Mouse (Mus musculus) forebrain, embryonic 14.5 days (tissue): ENCODE results near the gene Aloxe3. TPM values are rescaled to one million over a fixed set of nuclear protein-coding genes. Genes with fewer than 3 reads are reported as not detected.

ENCODE experiments used
- ATAC-seq: fragments of 200-750 bp; cut with Nextera tagmentation; 2 replicates; pipeline ENCODE4 v1.8.0; 2017; ENCODE audit warnings: mild to moderate bottlenecking, moderate library complexity
- DNase-seq: peaks from one replicate; pipeline ENCODE4 v3.0.0-alpha.2; 2015; ENCODE audit warnings: low spot score
- H3K27ac ChIP-seq: fragments of 300-500 bp; sonication (generic); 2 replicates; pipeline ENCODE4 v1.5.1; 2014; ENCODE audit warnings: low read depth, mild to moderate bottlenecking, control low read depth, low read length, moderate library complexity
- H3K27me3 ChIP-seq: fragments of 300-500 bp; sonication (generic); replicated peaks from 2 replicates; pipeline ENCODE4 v1.6.1; 2014; ENCODE audit warnings: low read length, control low read depth, mixed read lengths; ENCODE audit not compliant: control insufficient read depth, insufficient read depth
- H3K36me3 ChIP-seq: fragments of 300-500 bp; sonication (generic); 2 replicates; pipeline ENCODE4 v1.6.1; 2014; ENCODE audit warnings: low read length, control low read depth; ENCODE audit not compliant: control insufficient read depth, insufficient read depth
- H3K4me1 ChIP-seq: fragments of 300-500 bp; sonication (generic); 2 replicates; pipeline ENCODE4 v1.6.1; 2014; ENCODE audit warnings: antibody characterized with exemption, low read length, control low read depth; ENCODE audit not compliant: control insufficient read depth, insufficient read depth
- H3K4me2 ChIP-seq: fragments of 300-500 bp; sonication (generic); 2 replicates; pipeline ENCODE4 v1.6.1; 2014; ENCODE audit warnings: mild to moderate bottlenecking, control low read depth, low read length
- H3K4me3 ChIP-seq: fragments of 300-500 bp; sonication (generic); 2 replicates; pipeline ENCODE4 v1.5.1; 2014; ENCODE audit warnings: low read depth, low read length, control low read depth
- H3K9ac ChIP-seq: fragments of 300-500 bp; sonication (generic); 2 replicates; pipeline ENCODE4 v1.6.1; 2014; ENCODE audit warnings: mild to moderate bottlenecking, low read length, control low read depth, moderate library complexity
- H3K9me3 ChIP-seq: fragments of 300-500 bp; sonication (generic); replicated peaks from 2 replicates; pipeline ENCODE4 v1.6.1; 2016; ENCODE audit warnings: low read length, control low read depth, mixed read lengths; ENCODE audit not compliant: control insufficient read depth
- WGBS: fragments of 180-500 bp; shearing (Covaris S2); extraction: QIAGEN DNeasy Blood & Tissue Kit; methylation state at CpG from one replicate; pipeline ENCODE4 v1.1.7; 2014; 5-methylcytosine and 5-hydroxymethylcytosine counted together
- polyA plus RNA-seq: library from polyadenylated mRNA; unstranded; fragments of >200 nt; fragmentation: Nextera tagmentation; extraction: Ambion mirVana; gene quantifications from 2 replicates; pipeline ENCODE4 v1.2.1, GENCODE M21; 2014

Gene Aloxe3
- polyA plus RNA-seq, 1 experiment from 2014 or later, result 0.94 TPM

DNA sequence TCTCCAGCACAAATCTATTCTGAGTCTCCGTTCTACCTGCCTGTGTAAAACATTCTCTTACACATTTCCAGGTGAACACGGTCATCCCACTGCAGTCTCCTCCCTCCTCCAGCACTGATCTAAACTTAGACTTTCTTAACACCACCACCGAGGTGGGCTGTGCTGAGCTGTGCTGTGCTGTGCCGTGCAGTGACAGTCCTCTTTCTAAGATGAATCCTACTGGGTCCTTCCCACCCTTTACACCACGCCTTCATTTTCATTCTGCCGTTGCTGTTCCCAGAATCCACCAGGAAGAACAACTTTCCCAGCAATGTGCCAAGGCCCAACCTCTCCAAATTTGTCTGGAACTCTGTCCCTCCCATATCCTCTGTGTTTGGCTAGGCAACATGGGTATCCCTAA, 39.3 kb upstream of the Aloxe3 start:
- no peaks in the 10 kb centered on the region for H3K27me3 ChIP-seq
- no peak overlapping the region for H3K27ac ChIP-seq
- H3K4me1 ChIP-seq, result peaks cover 17% of the 10 kb centered on the region
- no peak overlapping the region for H3K9ac ChIP-seq
- WGBS, result 79% methylated on average over 6 of the region's 6 CpGs
- H3K4me3 ChIP-seq, result no peak overlapping the region
- DNase-seq (no peak), ATAC-seq (no peak)
- peaks cover 18% of the 10 kb centered on the region for H3K36me3 ChIP-seq
- no peaks in the 10 kb centered on the region for H3K9me3 ChIP-seq
- H3K4me2 ChIP-seq, result no peak overlapping the region

DNA sequence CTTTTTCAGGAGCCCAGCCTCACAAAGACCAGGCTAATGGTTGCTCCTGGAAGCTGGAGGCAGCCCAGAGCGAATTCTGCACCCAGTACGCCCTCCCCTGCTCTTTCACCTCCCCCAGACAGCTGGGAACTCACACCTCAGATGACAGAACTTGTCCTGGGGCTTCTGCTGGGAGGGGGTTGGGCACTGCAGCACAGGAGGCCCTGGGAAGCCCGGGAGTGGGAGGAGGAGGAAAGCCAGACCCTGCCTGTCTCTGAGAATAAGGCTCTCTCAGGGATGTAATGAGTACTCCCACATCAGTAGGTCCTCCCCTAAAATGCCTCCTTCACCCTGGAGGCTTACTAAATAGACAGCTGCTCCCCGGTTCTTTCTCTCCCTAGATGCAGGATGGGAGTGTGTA, 38.6 kb upstream of the Aloxe3 start:
- H3K4me2 ChIP-seq, result no peak overlapping the region
- no peak overlapping the region for H3K27ac ChIP-seq
- ATAC-seq (no peak), DNase-seq (no peak)
- H3K9me3 ChIP-seq, result no peaks in the 10 kb centered on the region
- H3K27me3 ChIP-seq, result no peaks in the 10 kb centered on the region
- H3K4me3 ChIP-seq, result no peak overlapping the region
- peaks cover 25% of the 10 kb centered on the region for H3K36me3 ChIP-seq
- H3K9ac ChIP-seq, result 0 out of 2 replicates have a peak overlapping the region, but pooled peaks have one; percentile 13
- 46% methylated on average over 4 of the region's 4 CpGs for WGBS
- peaks cover 17% of the 10 kb centered on the region for H3K4me1 ChIP-seq

DNA sequence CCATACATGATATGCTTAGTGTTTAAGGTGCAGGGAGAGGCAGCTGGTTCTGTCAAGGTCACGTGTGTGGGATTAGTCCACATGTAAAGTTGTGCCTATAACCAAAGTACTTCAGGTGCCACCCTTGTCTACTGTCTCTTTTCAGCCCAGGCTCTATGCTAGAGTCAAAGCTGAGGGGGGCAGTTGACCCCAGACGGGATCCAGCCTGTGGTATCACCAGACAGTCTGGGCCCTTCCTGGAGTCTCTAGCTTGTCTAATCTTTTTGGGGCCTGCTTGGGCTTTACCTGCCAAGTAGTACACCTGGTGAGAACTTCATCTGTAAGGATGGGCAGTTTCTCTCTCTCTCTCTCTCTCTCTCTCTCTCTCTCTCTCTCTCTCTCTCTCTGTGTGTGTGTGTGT, 38.1 kb upstream of the Aloxe3 start:
- Histone ChIP-seq H3K36me3 (peaks cover 27% of the 10 kb centered on the region), H3K4me2 (peak overlapping the region; percentile 96; the same call in 1 of the 2 replicates), H3K9me3 (no peaks in the 10 kb centered on the region), H3K4me1 (peaks cover 17% of the 10 kb centered on the region), H3K4me3 (peak overlapping the region; percentile 99; the same call in 1 of the 2 replicates), H3K27ac (no peak overlapping the region), H3K9ac (peak overlapping the region; percentile 100; the same call in 1 of the 2 replicates), H3K27me3 (no peaks in the 10 kb centered on the region)
- ATAC-seq (no peak), DNase-seq (no peak)
- WGBS, result 56% methylated on average over 2 of the region's 2 CpGs

DNA sequence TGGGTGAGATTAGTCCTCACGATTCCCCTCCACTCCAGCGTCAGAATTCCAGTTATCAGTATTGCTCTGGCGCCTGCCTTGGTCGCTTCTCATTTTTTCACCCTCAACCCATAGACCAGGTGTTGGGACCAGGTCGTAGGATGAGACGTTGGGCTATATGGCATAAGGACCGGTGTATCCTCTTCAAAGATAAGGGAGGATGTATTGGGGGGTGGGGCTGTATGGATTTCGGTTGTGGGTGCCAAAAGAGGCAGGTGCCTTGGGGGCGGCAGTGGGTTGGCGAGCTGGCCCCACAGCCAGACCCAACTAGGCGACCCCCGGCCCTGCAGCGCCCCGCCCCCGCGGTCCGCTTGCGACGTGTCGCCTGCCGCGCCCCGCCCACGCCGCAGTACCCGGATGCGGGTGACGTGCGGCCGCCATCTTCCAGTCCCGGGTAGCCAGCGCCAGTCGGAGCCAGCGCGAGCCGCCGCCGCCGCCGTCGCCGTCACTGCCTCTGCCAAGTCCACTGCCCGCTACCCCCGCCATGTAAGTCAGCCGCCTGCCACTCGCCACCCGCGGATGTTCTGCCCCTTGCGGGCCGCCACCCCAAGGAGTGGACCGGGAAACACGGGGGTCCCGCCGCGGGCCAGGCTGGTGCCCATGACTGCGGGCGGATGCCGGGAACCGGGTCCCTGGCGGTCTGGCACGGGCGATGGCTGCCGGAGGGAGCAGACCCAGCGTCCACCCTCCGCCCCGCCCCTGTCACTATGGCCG, 37.4 kb upstream of the Aloxe3 start, which contains the start of gene Vamp2:
Vamp2 (plus strand) TSS at position 388 of the 753 bp plus-strand sequence.
- H3K4me2 ChIP-seq, result peak within 1 kb of the TSS; percentile 96
- H3K4me1 ChIP-seq, result peaks cover 17% of the 10 kb centered on the region
- no peaks in the 10 kb centered on the region for H3K27me3 ChIP-seq
- H3K27ac ChIP-seq, result peak within 1 kb of the TSS; percentile 91
- peak within 1 kb of the TSS; percentile 99 for H3K4me3 ChIP-seq
- no peaks in the 10 kb centered on the region for H3K9me3 ChIP-seq
- peak; percentile 94 for DNase-seq
- H3K9ac ChIP-seq, result peak within 1 kb of the TSS; percentile 100
- WGBS, result 1% methylated on average over 54 of the region's 67 CpGs
- ATAC-seq, result peak; percentile 87
- peaks cover 30% of the 10 kb centered on the region for H3K36me3 ChIP-seq

DNA sequence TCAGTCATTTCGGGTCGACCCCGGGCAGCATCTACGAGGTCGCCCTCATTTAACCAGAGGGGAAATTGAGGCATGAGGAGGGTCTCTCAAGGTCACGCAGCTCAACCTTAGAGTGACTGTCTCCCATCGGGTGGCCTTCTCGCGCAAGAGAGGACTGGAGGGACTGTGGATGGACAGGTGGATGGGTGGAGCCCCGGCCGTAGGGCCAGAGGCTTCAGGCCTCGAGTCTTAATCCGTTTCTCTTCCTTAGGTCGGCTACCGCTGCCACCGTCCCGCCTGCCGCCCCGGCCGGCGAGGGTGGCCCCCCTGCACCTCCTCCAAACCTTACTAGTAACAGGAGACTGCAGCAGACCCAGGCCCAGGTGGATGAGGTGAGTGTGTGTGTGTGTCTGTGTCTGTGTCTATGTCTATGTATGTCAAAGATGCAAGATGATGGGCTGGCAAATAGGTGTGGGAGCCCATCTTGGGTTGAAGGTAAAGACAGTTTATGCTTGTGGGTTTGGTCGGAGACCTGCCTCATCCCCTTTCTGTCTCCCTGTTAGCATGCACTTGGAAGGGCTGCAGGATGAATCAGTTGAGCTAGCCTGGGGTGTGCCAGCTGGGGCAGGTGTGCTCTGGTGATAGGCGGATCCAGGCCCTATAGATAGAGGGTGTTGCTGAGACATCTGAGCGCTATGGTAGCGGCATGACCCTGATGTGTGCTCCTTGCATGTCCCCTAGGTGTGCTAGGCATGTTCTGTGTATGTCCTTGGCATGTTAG, 36.7 kb upstream of the Aloxe3 start:
- peak overlapping the region; percentile 96 for H3K4me2 ChIP-seq
- DNase-seq (no peak), ATAC-seq (no peak; the same call in 1 of the 2 replicates)
- peak overlapping the region; percentile 100 for H3K9ac ChIP-seq
- peak overlapping the region; percentile 91 for H3K27ac ChIP-seq
- WGBS, result 11% methylated on average over 25 of the region's 25 CpGs
- no peaks in the 10 kb centered on the region for H3K9me3 ChIP-seq
- H3K36me3 ChIP-seq, result peaks cover 30% of the 10 kb centered on the region
- peaks cover 17% of the 10 kb centered on the region for H3K4me1 ChIP-seq
- H3K4me3 ChIP-seq, result peak overlapping the region; percentile 99
- no peaks in the 10 kb centered on the region for H3K27me3 ChIP-seq

DNA sequence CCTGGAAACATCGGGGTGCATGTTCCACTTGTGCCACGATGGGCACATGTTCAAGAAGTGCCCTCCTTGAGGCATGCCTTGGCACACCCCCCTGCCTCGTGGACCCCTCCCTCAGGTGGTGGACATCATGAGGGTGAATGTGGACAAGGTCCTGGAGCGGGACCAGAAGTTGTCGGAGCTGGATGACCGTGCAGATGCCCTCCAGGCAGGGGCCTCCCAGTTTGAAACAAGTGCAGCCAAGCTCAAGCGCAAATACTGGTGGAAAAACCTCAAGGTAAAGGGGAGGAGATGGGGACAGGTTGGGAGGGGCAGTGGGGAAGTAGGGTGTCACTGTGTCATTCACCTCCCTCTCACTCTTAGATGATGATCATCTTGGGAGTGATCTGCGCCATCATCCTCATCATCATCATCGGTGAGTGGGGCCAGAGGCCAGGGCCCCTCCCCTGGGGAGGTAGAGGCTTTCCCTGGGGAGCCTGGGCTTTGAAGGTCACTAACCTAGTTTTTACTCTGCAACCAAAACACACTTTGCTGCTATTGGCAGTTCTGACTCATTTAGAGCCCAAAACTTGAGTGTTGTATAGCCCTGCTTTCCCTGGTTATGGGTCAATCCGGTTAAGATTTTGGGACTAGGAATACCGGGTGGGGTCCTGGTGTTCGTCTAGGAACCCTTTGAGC, 35.9 kb upstream of the Aloxe3 start:
- H3K4me2 ChIP-seq, result peak overlapping the region; percentile 96

DNA sequence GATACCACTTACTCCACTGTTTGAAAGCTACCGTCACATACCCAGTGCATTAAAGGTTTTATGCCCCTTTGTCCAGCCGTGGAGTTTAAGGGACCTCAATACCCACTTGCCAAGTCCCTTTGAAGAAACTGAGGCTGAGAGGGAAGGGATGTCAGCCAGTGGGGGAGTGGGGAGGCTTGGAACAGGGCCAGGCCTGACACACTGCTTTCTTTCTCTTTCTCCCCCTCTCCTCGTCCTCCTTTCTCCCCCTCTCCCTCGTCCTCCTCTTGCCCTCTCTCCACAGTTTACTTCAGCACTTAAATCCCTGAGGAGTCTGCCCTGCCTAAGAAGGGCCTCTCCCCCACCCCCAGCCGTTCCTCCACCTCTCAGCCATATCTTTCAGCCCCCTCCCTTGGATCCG, 35.3 kb upstream of the Aloxe3 start:
- H3K4me1 ChIP-seq, result peaks cover 23% of the 10 kb centered on the region
- no peaks in the 10 kb centered on the region for H3K9me3 ChIP-seq
- H3K27me3 ChIP-seq, result no peaks in the 10 kb centered on the region
- peak overlapping the region; percentile 96; the same call in 1 of the 2 replicates for H3K4me2 ChIP-seq
- H3K36me3 ChIP-seq, result peaks cover 30% of the 10 kb centered on the region
- H3K4me3 ChIP-seq, result no peak overlapping the region
- no peak for DNase-seq
- H3K27ac ChIP-seq, result no peak overlapping the region
- no peak for ATAC-seq
- WGBS, result 52% methylated on average over 6 of the region's 6 CpGs
- peak overlapping the region; percentile 100; the same call in 1 of the 2 replicates for H3K9ac ChIP-seq

More for the DNA sequence above, 35.9 kb upstream of the Aloxe3 start:
- Histone ChIP-seq H3K9me3 (no peaks in the 10 kb centered on the region), H3K27me3 (no peaks in the 10 kb centered on the region), H3K9ac (peak overlapping the region; percentile 100), H3K4me1 (peaks cover 20% of the 10 kb centered on the region), H3K27ac (no peak overlapping the region), H3K36me3 (peaks cover 30% of the 10 kb centered on the region), H3K4me3 (peak overlapping the region; percentile 99)
- no peak for ATAC-seq
- DNase-seq, result no peak
- WGBS, result 87% methylated on average over 12 of the region's 12 CpGs

DNA sequence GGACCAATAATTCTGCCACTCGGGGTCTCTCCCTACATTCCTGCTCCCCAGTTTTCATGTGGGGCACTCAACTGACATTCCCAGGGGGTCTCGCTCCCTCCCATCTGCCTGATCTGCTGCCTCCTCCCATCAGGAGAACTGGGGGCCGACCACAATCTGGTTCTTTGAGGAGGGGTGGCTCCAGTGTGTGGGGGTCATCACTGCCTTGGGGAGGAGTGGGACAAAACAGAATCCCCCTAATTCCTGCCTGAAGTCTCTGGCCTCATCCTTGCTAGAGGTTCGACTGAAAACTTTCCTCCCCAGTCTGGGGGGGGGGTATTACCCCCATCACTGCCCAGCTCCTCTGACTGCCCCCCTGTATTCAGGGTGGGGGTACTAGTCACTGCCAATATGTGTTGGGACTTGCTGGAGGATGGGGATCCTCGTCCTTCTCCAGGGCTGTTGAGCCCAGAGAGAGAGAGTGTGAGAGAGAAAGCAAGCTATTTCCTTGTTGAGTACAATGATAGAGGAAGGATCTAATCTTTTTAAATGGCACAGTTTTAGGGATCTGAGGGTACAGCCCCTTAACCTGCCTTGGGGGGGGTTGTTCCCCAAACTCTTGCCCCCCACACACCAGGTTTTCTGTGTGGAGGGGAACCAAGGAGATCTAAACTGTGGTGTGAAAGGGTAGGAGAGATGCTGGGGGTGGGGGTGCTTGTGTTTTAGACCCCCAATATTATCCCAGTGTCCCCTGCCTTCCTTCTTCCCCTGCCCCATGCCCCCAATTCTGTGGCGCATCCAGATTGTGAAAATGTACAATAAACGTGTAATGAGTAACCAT, 33.9 kb upstream of the Aloxe3 start:
- H3K27ac ChIP-seq, result no peak overlapping the region

More for the DNA sequence above, 33.9 kb upstream of the Aloxe3 start:
- Histone ChIP-seq H3K27me3 (no peaks in the 10 kb centered on the region), H3K9me3 (no peaks in the 10 kb centered on the region), H3K4me2 (no peak overlapping the region), H3K9ac (no peak overlapping the region), H3K4me3 (no peak overlapping the region), H3K36me3 (peaks cover 30% of the 10 kb centered on the region), H3K4me1 (peaks cover 34% of the 10 kb centered on the region)
- WGBS, result 64% methylated on average over 7 of the region's 7 CpGs
- ATAC-seq, result no peak
- DNase-seq, result no peak
